Mouse (Mus musculus) olfactory bulb, adult 2 months (tissue): ENCODE measurements around the gene Kdsr.
"Not testable (repeated sequence)": the region's sequence is repeated elsewhere in the genome, so short reads cannot be mapped to it uniquely, and the experiment has no call there.

Source experiments
- CTCF ChIP-seq: fragments of 200-500 bp; IDR thresholded peaks from 2 replicates; pipeline ENCODE4 v1.5.1; 2012; ENCODE audit warnings: low read depth, mild to moderate bottlenecking, low read length, moderate library complexity; ENCODE audit not compliant: insufficient read depth
- POLR2A ChIP-seq: fragments of 200-500 bp; IDR thresholded peaks from 2 replicates; pipeline ENCODE4 v1.6.1; 2012; ENCODE audit warnings: mild to moderate bottlenecking, low read depth, low read length, moderate library complexity; ENCODE audit not compliant: insufficient read depth

GRCm38 (mm10) chr1:106717736-106718135, 41.8 kb downstream of the Kdsr start:
- TF ChIP-seq CTCF, POLR2A: not testable (repeated sequence)
